ENCODE assay signal across 13 mouse cellular contexts in the genomic region with DNA sequence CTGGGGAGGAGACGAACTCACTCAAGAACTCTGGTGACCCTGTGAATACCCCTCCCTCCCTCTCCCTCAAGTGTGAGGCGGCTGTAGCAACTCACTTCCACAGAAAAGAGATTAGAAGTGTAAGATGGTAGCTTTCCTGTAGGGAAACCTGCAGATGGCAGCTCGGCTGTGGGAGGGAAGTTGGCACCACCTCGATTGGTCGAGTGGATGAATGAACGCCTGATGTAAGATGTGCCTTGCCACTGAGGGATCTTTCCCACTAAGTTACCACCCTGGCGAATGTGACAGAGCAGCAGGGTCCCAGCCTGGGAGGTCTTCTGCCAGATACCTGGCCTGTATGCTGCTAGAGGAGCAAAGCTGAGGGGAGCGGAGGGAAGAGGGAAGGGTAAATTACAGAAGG. TPM values are rescaled to one million over a fixed set of nuclear protein-coding genes. Genes with fewer than 3 reads are reported as not detected.
A peak's percentile ranks its signal among the peaks of the same experiment; 100 is the strongest.
DNase-seq lines count a peak whose midpoint lies in the region; ATAC-seq and TF ChIP-seq lines count a peak whose summit lies in the region.
"Had no signal": no experiment of that assay in that cellular context is flagged by ENCODE, and none has a peak within 500 bp of the region (broad histone marks: within the 10 kb centered on the region; RNA-seq: fewer than 3 reads in every experiment).

No protein-coding gene starts in this region.

- no peak overlapping the region for H3K4me3 ChIP-seq in heart, postnatal 0 days (ENCODE audit: low read depth, low read length)
- H3K4me3 ChIP-seq in stomach, postnatal 0 days (ENCODE audit: low read depth, low read length), result no peak overlapping the region
- H3K4me3 ChIP-seq: hindbrain, embryonic 15.5 days; liver, embryonic 12.5 days; midbrain, embryonic 10.5 days had no signal

- H3K4me1 ChIP-seq in heart, postnatal 0 days (ENCODE audit: control insufficient read depth, insufficient read depth), result peaks cover 31% of the 10 kb centered on the region
- H3K4me1 ChIP-seq in stomach, postnatal 0 days (replicated peaks; ENCODE audit: control insufficient read depth, insufficient read depth), result peaks cover 10% of the 10 kb centered on the region
- H3K4me1 ChIP-seq: midbrain, embryonic 10.5 days had no signal

- H3K36me3 ChIP-seq in heart, postnatal 0 days (replicated peaks; ENCODE audit: control insufficient read depth, insufficient read depth, low read length), result peaks cover 6% of the 10 kb centered on the region
- H3K36me3 ChIP-seq in stomach, postnatal 0 days (ENCODE audit: control insufficient read depth, insufficient read depth, low read length), result peaks cover 1% of the 10 kb centered on the region; the same call in 1 of the 2 replicates

- H3K4me2 ChIP-seq in heart, postnatal 0 days (ENCODE audit: low read depth, low read length), result no peak overlapping the region
- H3K4me2 ChIP-seq in stomach, postnatal 0 days (replicated peaks; ENCODE audit: low read depth), result no peak overlapping the region
- H3K4me2 ChIP-seq: heart, embryonic 11.5 days; hindbrain, embryonic 15.5 days; liver, embryonic 12.5 days had no signal

- H3K9ac ChIP-seq in heart, postnatal 0 days (replicated peaks; ENCODE audit: low read depth, low read length), result no peak overlapping the region
- H3K9ac ChIP-seq in stomach, postnatal 0 days (ENCODE audit: low read length), result no peak overlapping the region
- H3K9ac ChIP-seq: hindbrain, embryonic 15.5 days; liver, embryonic 12.5 days had no signal

- H3K27ac ChIP-seq in heart, postnatal 0 days (ENCODE audit: low read depth), result peak overlapping the region; percentile 16; the same call in 1 of the 2 replicates
- peak overlapping the region; percentile 91 for H3K27ac ChIP-seq in stomach, postnatal 0 days (replicated peaks)
- H3K27ac ChIP-seq: hindbrain, embryonic 15.5 days; liver, embryonic 12.5 days; midbrain, embryonic 10.5 days had no signal

- WGBS in heart, postnatal 0 days, result 78% methylated on average over 8 of the region's 8 CpGs
- WGBS in stomach, postnatal 0 days, result 87% methylated on average over 8 of the region's 8 CpGs

- intact Hi-C loops in left cerebral cortex, postnatal 14 days (cut with DNase I), result no loop called here

- DNase-seq in heart, postnatal 0 days (ENCODE audit: low spot score), result no peak
- DNase-seq in heart, adult 8-10 months (ENCODE audit: low spot score), result no peak
- DNase-seq in frontal cortex, postnatal 36 days (ENCODE audit: low spot score in 2 of 2), result peak; percentile 82 to 89
- peak; percentile 69 for DNase-seq in left cerebral cortex, postnatal 14 days (ENCODE audit: low spot score in 2 of 2)
- DNase-seq in stomach, postnatal 0 days (ENCODE audit: low spot score), result no peak
- no peak for DNase-seq in kidney, postnatal 10 days
- DNase-seq in thymus, adult 18-20 months, result no peak
- DNase-seq: kidney, adult 2 months; lung, postnatal 10 days had no signal

- no peaks in the 10 kb centered on the region for H3K9me3 ChIP-seq in heart, postnatal 0 days (replicated peaks; ENCODE audit: control insufficient read depth, low read length)
- H3K9me3 ChIP-seq in stomach, postnatal 0 days (ENCODE audit: control insufficient read depth, low read length), result no peaks in the 10 kb centered on the region
- H3K9me3 ChIP-seq: hindbrain, embryonic 15.5 days; liver, embryonic 12.5 days; midbrain, embryonic 10.5 days had no signal

- H3K27me3 ChIP-seq in heart, postnatal 0 days (ENCODE audit: control insufficient read depth, insufficient read depth, low read length), result no peaks in the 10 kb centered on the region
- H3K27me3 ChIP-seq in stomach, postnatal 0 days (ENCODE audit: control insufficient read depth, insufficient read depth, low read length), result no peaks in the 10 kb centered on the region
- H3K27me3 ChIP-seq: hindbrain, embryonic 15.5 days; liver, embryonic 12.5 days had no signal

- TF ChIP-seq CTCF in heart, postnatal 0 days (IDR thresholded peaks at IDR 0.05; ENCODE audit: low read depth), result no peak
- no peak for TF ChIP-seq CTCF in stomach, postnatal 0 days (IDR thresholded peaks at IDR 0.05; ENCODE audit: low read depth)

- no peak for TF ChIP-seq EP300 in heart, postnatal 0 days (IDR thresholded peaks at IDR 0.05; ENCODE audit: low read depth)
- TF ChIP-seq EP300 in stomach, postnatal 0 days (optimal IDR thresholded peaks at IDR 0.05), result no peak

- no peak for ATAC-seq in heart, postnatal 0 days (ENCODE audit: insufficient read depth, low read depth)
- ATAC-seq in stomach, postnatal 0 days (ENCODE audit: low FRiP score, low TSS enrichment), result no peak
- ATAC-seq: liver, embryonic 12.5 days had no signal

RNA-seq across cellular contexts. Expression of a gene that starts 47.9 kb away (rescaled TPM):
- total RNA-seq in heart, postnatal 0 days (2014; rRNA removed; ENCODE audit: low replicate concordance), result 105 and 114 TPM in 2 replicates
- 23.1 and 24.0 TPM in 2 replicates for polyA plus RNA-seq in heart, postnatal 0 days (2015; fragmentation: Nextera tagmentation; extraction: Ambion mirVana)
- total RNA-seq in heart, adult 8-10 months (2022), result 10 to 100 TPM; 51.1 to 75.8 (median 59.4) TPM
- total RNA-seq in left cerebral cortex, postnatal 14 days (2021), result 10 to 100 TPM; 28.4 to 33.2 TPM
- polyA plus RNA-seq in stomach, postnatal 0 days (2015; fragmentation: Nextera tagmentation; extraction: Ambion mirVana), result 27.7 and 33.1 TPM in 2 replicates

RNA-seq across cellular contexts. Expression of a gene that starts 48.5 kb away (rescaled TPM):
- 148 and 152 TPM in 2 replicates for total RNA-seq in heart, postnatal 0 days (2014; rRNA removed; ENCODE audit: low replicate concordance)
- polyA plus RNA-seq in heart, postnatal 0 days (2015; fragmentation: Nextera tagmentation; extraction: Ambion mirVana), result 50.8 and 53.3 TPM in 2 replicates
- 10 to 100 TPM; 52.7 to 57.9 (median 55.4) TPM for total RNA-seq in heart, adult 8-10 months (2022)
- 100 to 1,000 TPM; 180 to 195 TPM for total RNA-seq in left cerebral cortex, postnatal 14 days (2021)
- polyA plus RNA-seq in stomach, postnatal 0 days (2015; fragmentation: Nextera tagmentation; extraction: Ambion mirVana), result 64.2 and 65.5 TPM in 2 replicates

RNA-seq across cellular contexts. Expression of a gene that starts 53.2 kb away (rescaled TPM):
- total RNA-seq in heart, postnatal 0 days (2014; rRNA removed; ENCODE audit: low replicate concordance), result 224 and 298 TPM in 2 replicates
- 206 and 223 TPM in 2 replicates for polyA plus RNA-seq in heart, postnatal 0 days (2015; fragmentation: Nextera tagmentation; extraction: Ambion mirVana)
- total RNA-seq in heart, adult 8-10 months (2022), result 10 to 100 TPM; 55.2 to 67.1 (median 65.5) TPM
- total RNA-seq in left cerebral cortex, postnatal 14 days (2021), result 10 to 100 TPM; 36.7 to 45.8 TPM
- 334 and 340 TPM in 2 replicates for polyA plus RNA-seq in stomach, postnatal 0 days (2015; fragmentation: Nextera tagmentation; extraction: Ambion mirVana)

Comparison
In these comparisons a context has a peak if more than half of its experiments do, and no peak if none do; other contexts are left out.
1. DNase-seq: peak in frontal cortex, postnatal 36 days (2 of 2) and left cerebral cortex, postnatal 14 days (2 of 2); none in heart, postnatal 0 days (single experiment), heart, adult 8-10 months (single experiment), stomach, postnatal 0 days (single experiment), kidney, postnatal 10 days (single experiment) and thymus, adult 18-20 months (0 of 2).